Mouse (Mus musculus) spleen, postnatal 0 days (tissue): Measurements from ENCODE around the gene Cftr. TPM values are rescaled to one million over a fixed set of nuclear protein-coding genes. Genes with fewer than 3 reads are reported as not detected.

Source experiments
- polyA plus RNA-seq: library from polyadenylated mRNA; unstranded; fragments of >200 nt; fragmentation: Nextera tagmentation; extraction: Ambion mirVana; gene quantifications from 2 replicates; pipeline ENCODE4 v1.2.1, GENCODE M21; 2015

Cftr gene
- polyA plus RNA-seq, result 0.10 TPM in 2 replicates

DNA sequence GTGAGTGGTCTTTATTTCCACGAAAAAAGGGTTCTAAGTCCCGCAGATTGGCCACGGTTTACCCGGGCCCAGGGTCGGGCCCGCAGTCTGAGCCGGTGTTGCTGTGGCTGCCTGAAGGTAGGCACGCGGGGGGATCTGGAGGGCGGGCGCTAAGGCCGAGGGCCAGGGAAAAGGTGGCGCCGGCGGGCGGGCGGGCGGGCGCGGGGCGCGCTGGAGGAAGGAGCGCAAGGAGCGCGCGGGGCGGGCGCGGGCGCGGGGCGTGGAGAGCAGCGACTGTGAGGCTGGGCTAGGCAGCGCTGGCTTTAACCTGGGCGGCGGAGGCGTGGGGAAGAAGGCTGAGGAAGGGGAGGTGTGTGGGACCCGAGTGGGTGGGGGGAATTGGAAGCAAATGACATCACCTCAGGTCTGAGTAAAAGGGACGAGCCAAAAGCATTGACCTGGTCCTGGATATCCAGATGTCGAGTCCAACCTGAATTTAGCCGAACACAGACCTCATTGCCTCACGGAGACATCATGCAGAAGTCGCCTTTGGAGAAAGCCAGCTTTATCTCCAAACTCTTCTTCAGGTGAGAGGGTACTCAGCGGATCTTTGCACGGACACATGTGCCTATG is at the start of gene Cftr:
TSS of gene Cftr (plus strand) at position 377 of the 612 bp plus-strand sequence.

Other genes with a start within 250 kb of the Cftr start
- gene Wnt2, start 140.1 kb upstream of the Cftr start, polyA plus RNA-seq, result 0.22 and 0.47 TPM in 2 replicates
- gene Asz1, start 61.6 kb upstream of the Cftr start, polyA plus RNA-seq, result not detected in 2 replicates